Mouse (Mus musculus) megakaryocyte, embryonic 14.5 days (primary cell): ENCODE results near the gene Lyst.

Experiments
- FLI1 ChIP-seq: IDR thresholded peaks from 2 replicates; pipeline ENCODE4 v1.6.1; 2012; ENCODE audit warnings: low read length, inconsistent platforms, mixed read lengths
- GATA1 ChIP-seq: IDR thresholded peaks from 3 replicates; pipeline ENCODE4 v1.6.1; 2012; ENCODE audit warnings: mixed read lengths, low read length, inconsistent platforms, borderline replicate concordance

DNA sequence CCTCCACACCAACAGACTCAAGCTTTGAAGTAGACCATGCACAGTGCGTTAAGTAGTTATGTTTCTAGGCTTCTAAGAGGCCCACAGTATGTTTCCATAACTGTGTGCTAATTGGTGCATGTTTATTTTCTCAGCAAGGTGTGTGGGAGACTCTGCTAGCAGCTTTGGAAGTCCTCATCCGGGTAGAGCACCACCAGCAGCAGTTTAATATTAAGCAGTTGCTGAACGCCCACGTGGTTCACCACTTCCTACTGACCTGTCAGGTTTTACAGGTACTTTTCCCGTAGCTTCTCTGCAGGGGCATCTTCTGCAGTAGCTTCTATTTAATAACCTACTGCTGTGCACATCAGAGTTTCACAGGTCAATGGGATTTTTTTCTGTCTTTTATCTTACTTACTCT lies 80.5 kb downstream of the Lyst start:
- no peak for TF ChIP-seq GATA1
- TF ChIP-seq FLI1 = no peak
